Mouse (Mus musculus): ENCODE measurements around the gene Ppp1r3c.

- TF ChIP-seq CTCF (IDR thresholded peaks at IDR 0.05; ENCODE audit: borderline replicate concordance, insufficient read depth, low read length) (no peak), POLR2A (IDR thresholded peaks at IDR 0.05; ENCODE audit: low read depth, low read length) (no peak)
Measured at GRCm38 (mm10) chr19:36700937-36701336, 35.5 kb downstream of the Ppp1r3c start.

Measured in embryonic fibroblast, embryonic 13.5 days (primary cell).